Mouse (Mus musculus): ENCODE measurements around the gene Sh2d6. TPM values are rescaled to one million over a fixed set of nuclear protein-coding genes. Genes with fewer than 3 reads are reported as not detected.
"Not testable (repeated sequence)": the region's sequence is repeated elsewhere in the genome, so short reads cannot be mapped to it uniquely, and the experiment has no call there.

Sh2d6 gene
- polyA plus RNA-seq, 1 experiment, result 0.09 TPM

DNA sequence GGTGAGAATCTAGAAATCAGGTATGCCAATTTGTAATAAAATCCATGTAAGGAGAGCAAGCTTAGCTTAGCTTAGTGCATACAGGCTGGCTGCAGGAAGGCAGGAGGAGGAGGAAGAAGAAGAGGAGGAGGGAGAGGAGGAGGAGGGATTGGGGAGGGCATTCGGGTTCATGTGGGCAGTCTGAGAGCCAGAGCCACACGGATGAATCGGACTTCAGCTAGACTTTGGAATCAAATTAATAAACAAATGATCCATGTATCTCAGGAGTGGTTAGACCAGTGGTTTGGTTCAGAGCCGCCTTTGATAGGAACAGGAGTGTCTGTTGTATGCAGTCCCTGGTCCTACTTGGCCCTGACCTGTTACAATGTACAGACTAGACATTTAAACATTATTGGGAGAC, 36.6 kb downstream of the Sh2d6 start:
- H3K36me3 ChIP-seq (ENCODE audit: control insufficient read depth, insufficient read depth, low read length), result no peaks in the 10 kb centered on the region
- no peaks in the 10 kb centered on the region for H3K27me3 ChIP-seq (replicated peaks; ENCODE audit: control insufficient read depth, insufficient read depth, low read length)
- H3K27ac ChIP-seq (ENCODE audit: insufficient read depth, low read depth, low read length), result no peak overlapping the region
- TF ChIP-seq CTCF (conservative IDR thresholded peaks at IDR 0.05; ENCODE audit: insufficient read depth, insufficient read length, low read depth, low read length), result no peak
- TF ChIP-seq POLR2A (IDR thresholded peaks at IDR 0.05; ENCODE audit: low read depth, low read length), result no peak
- peak; percentile 50 for DNase-seq
- no peak overlapping the region for H3K4me3 ChIP-seq (ENCODE audit: insufficient read depth, low read depth, low read length)
- peaks cover 19% of the 10 kb centered on the region for H3K4me1 ChIP-seq (ENCODE audit: control insufficient read depth, insufficient read depth, low read length)
- WGBS, result 51% methylated on average over 4 of the region's 4 CpGs

DNA sequence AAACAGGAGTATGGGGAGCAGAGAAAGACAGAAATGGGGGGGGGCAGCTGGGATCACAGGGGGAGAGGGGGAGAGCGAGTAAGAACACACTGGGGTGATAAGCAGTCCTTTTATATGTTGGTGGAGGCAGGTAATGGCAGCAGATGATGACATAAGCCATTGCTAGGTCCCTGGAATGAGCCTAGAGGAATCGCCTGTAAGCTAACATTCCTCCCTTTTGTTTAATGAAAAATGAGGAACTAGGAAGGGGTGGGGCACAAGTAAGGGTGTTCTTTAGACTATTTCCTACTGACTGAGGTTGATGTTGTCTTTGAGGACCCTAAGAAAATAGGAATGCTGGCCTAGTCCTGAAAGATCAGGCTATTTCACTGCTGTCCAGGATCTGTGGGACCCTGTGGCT, 39.4 kb downstream of the Sh2d6 start:
- no peak overlapping the region for H3K27ac ChIP-seq (ENCODE audit: insufficient read depth, low read depth, low read length)
- H3K36me3 ChIP-seq (ENCODE audit: control insufficient read depth, insufficient read depth, low read length), result no peaks in the 10 kb centered on the region
- H3K4me3 ChIP-seq (ENCODE audit: insufficient read depth, low read depth, low read length), result no peak overlapping the region
- TF ChIP-seq POLR2A (IDR thresholded peaks at IDR 0.05; ENCODE audit: low read depth, low read length), result no peak
- no peak for TF ChIP-seq CTCF (conservative IDR thresholded peaks at IDR 0.05; ENCODE audit: insufficient read depth, insufficient read length, low read depth, low read length)
- DNase-seq, result no peak
- peaks cover 13% of the 10 kb centered on the region; the same call in 1 of the 2 replicates for H3K4me1 ChIP-seq (ENCODE audit: control insufficient read depth, insufficient read depth, low read length)
- H3K27me3 ChIP-seq (replicated peaks; ENCODE audit: control insufficient read depth, insufficient read depth, low read length), result no peaks in the 10 kb centered on the region
- 88% methylated on average over 2 of the region's 2 CpGs for WGBS

DNA sequence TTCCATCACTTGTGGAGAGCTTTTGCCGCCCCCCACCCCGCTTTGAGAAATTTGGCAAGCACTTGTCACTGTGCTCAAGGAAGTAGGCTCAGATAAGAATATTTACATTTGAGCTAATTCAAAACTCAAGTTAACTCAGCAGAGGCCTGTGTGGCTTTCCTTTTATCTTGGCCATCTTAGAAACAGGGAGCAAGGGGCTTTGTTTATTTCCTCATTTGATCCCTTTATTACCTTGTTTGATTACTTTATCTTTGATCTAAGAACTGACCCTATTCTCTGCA, 41.1 kb downstream of the Sh2d6 start:
- 88% methylated on average over 2 of the region's 2 CpGs for WGBS
- Histone ChIP-seq H3K4me3 (ENCODE audit: insufficient read depth, low read depth, low read length) (no peak overlapping the region), H3K27me3 (replicated peaks; ENCODE audit: control insufficient read depth, insufficient read depth, low read length) (no peaks in the 10 kb centered on the region), H3K36me3 (ENCODE audit: control insufficient read depth, insufficient read depth, low read length) (no peaks in the 10 kb centered on the region), H3K4me1 (ENCODE audit: control insufficient read depth, insufficient read depth, low read length) (peaks cover 26% of the 10 kb centered on the region), H3K27ac (ENCODE audit: insufficient read depth, low read depth, low read length) (no peak overlapping the region)
- no peak for DNase-seq
- no peak for TF ChIP-seq CTCF (conservative IDR thresholded peaks at IDR 0.05; ENCODE audit: insufficient read depth, insufficient read length, low read depth, low read length)
- no peak for TF ChIP-seq POLR2A (IDR thresholded peaks at IDR 0.05; ENCODE audit: low read depth, low read length)

DNA sequence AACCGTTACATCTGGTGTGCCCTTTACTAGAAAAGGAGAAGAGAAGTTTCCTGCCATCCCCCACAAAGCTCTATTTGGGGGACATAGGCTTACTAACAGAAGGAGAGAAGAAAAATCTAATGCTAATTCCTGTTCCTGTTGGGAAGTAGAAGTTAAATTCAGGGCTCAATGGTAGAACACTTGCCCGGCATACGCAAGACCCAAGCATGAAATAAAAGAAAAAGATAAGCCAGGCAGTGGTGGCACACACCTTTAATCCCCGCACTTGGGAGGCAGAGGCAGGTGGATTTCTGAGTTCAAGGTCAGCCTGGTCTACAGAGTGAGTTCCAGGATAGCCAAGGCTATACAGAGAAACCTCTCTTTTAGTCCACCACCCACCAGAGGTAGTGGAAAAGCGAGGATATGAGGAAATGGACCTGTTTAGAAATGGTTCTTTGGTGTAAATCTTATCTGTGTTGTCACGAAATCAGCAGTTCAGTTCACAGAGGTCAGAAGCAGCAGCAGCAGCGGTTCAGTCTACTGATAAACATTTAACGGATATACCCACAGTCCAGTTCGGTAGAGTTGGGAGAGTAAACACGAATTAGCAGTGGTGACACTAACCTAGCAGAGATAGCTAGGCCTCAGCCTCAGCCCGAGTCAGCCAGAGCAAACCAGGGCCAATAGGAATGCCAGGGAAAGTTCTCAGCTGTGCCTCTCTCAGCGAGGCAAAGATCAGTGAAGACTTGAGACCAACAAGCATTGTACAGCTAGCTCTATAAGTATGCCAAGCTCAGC, 41.7 kb downstream of the Sh2d6 start:
- H3K4me3 ChIP-seq (ENCODE audit: insufficient read depth, low read depth, low read length), result no peak overlapping the region
- 81% methylated on average over 12 of the region's 12 CpGs for WGBS
- no peaks in the 10 kb centered on the region for H3K36me3 ChIP-seq (ENCODE audit: control insufficient read depth, insufficient read depth, low read length)
- peaks cover 28% of the 10 kb centered on the region for H3K4me1 ChIP-seq (ENCODE audit: control insufficient read depth, insufficient read depth, low read length)
- TF ChIP-seq CTCF (conservative IDR thresholded peaks at IDR 0.05; ENCODE audit: insufficient read depth, insufficient read length, low read depth, low read length), result no peak
- H3K27ac ChIP-seq (ENCODE audit: insufficient read depth, low read depth, low read length), result no peak overlapping the region
- H3K27me3 ChIP-seq (replicated peaks; ENCODE audit: control insufficient read depth, insufficient read depth, low read length), result no peaks in the 10 kb centered on the region
- DNase-seq, result no peak

DNA sequence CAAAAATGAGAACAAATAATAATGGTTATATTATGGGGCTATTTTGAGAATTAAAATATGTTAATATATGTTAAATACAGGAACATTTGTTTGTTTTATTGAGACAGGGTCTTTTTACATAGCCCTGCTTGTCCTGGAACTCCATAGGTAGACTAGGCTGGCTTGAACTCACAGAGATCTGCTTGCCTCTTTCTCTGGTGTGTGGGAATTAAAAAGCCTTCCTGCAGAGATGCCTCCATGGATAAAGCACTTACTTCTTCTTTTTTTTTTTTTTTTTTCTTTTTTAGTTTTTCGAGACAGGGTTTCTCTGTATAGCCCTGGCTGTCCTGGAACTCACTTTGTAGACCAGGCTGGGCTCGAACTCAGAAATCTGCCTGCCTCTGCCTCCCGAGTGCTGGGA, 42.8 kb downstream of the Sh2d6 start:
- DNase-seq; H3K27me3 ChIP-seq (replicated peaks; ENCODE audit: control insufficient read depth, insufficient read depth, low read length); H3K27ac ChIP-seq (ENCODE audit: insufficient read depth, low read depth, low read length); H3K36me3 ChIP-seq (ENCODE audit: control insufficient read depth, insufficient read depth, low read length); H3K4me3 ChIP-seq (ENCODE audit: insufficient read depth, low read depth, low read length): not testable (repeated sequence)
- WGBS, result 95% methylated on average over 3 of the region's 3 CpGs
- peaks cover 30% of the 10 kb centered on the region for H3K4me1 ChIP-seq (ENCODE audit: control insufficient read depth, insufficient read depth, low read length)

DNA sequence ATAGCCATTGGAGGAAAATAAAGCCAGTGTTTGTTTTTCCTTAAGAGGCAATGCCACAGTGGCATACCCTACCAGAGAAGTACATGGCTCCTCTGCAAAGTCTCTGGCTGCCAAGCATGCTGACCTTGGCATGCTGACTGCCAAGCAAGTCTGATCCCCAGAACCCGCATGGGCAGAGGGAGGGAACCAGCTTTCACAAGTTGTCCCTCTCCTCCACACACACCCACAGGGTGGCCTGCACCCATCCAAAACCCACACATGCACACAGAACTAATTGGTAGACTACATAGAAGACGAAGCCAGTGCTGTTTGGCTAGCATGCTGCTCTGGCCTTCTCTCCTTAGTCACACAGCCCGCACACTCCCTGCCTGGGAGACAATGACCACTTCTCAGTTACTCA, 43.9 kb downstream of the Sh2d6 start:
- H3K27me3 ChIP-seq (replicated peaks; ENCODE audit: control insufficient read depth, insufficient read depth, low read length), result no peaks in the 10 kb centered on the region
- H3K36me3 ChIP-seq (ENCODE audit: control insufficient read depth, insufficient read depth, low read length), result no peaks in the 10 kb centered on the region
- WGBS, result 57% methylated on average over 3 of the region's 3 CpGs
- TF ChIP-seq POLR2A (IDR thresholded peaks at IDR 0.05; ENCODE audit: low read depth, low read length), result no peak
- TF ChIP-seq CTCF (conservative IDR thresholded peaks at IDR 0.05; ENCODE audit: insufficient read depth, insufficient read length, low read depth, low read length), result no peak
- H3K27ac ChIP-seq (ENCODE audit: insufficient read depth, low read depth, low read length), result peak overlapping the region; percentile 84
- DNase-seq, result peak; percentile 88
- peaks cover 34% of the 10 kb centered on the region for H3K4me1 ChIP-seq (ENCODE audit: control insufficient read depth, insufficient read depth, low read length)
- no peak overlapping the region for H3K4me3 ChIP-seq (ENCODE audit: insufficient read depth, low read depth, low read length)

DNA sequence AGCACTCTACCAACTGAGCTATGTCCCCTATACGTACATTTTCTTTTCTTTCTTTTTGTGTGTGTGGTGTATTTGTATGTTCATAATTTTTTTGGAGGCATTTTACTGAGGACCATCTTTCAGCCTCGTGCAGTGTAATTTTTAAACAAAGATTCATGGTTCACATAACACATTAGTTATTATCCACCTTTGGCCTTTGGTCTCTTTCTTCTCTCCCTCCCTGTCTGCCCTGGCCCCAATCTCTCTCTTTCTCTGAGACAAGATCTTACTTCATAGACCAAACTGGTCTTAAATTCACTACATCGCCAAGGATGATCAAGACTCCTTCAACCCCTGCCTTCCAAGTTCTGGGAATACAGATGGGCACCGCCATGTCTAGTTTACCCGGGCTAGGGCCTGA, 44.7 kb downstream of the Sh2d6 start:
- no peak overlapping the region for H3K4me3 ChIP-seq (ENCODE audit: insufficient read depth, low read depth, low read length)
- no peak for TF ChIP-seq POLR2A (IDR thresholded peaks at IDR 0.05; ENCODE audit: low read depth, low read length)
- no peak for TF ChIP-seq CTCF (conservative IDR thresholded peaks at IDR 0.05; ENCODE audit: insufficient read depth, insufficient read length, low read depth, low read length)
- H3K36me3 ChIP-seq (ENCODE audit: control insufficient read depth, insufficient read depth, low read length), result no peaks in the 10 kb centered on the region
- no peaks in the 10 kb centered on the region for H3K27me3 ChIP-seq (replicated peaks; ENCODE audit: control insufficient read depth, insufficient read depth, low read length)
- WGBS, result 67% methylated on average over 5 of the region's 5 CpGs
- peak overlapping the region; percentile 95 for H3K27ac ChIP-seq (ENCODE audit: insufficient read depth, low read depth, low read length)
- H3K4me1 ChIP-seq (ENCODE audit: control insufficient read depth, insufficient read depth, low read length), result peaks cover 32% of the 10 kb centered on the region
- peak; percentile 79 for DNase-seq

Measured in kidney, adult 2 months (tissue).